Mouse (Mus musculus) right cerebral cortex, adult 18-20 months (tissue): ENCODE measurements at regions not wholly inside any gene's neighbourhood (a gene's known extent, or its start where the extent isn't known, plus 50 kb on each side); places are given as distances from the start of the nearest gene placed in this dataset.

Experiments used
- DNase-seq: peaks from one replicate; pipeline ENCODE4 v3.0.0; 2022; ENCODE audit warnings: mixed read lengths

GRCm38 (mm10) chr1:90518584-90519265 is 84.1 kb upstream of the Cops8 start:
- DNase-seq = no peak

GRCm38 (mm10) chr1:90519284-90520275 is 83.2 kb upstream of the Cops8 start:
- no peak for DNase-seq

- no peak for DNase-seq
These were observed 80.5 kb upstream of the Cops8 start for GRCm38 (mm10) chr1:90522294-90522693.

DNA sequence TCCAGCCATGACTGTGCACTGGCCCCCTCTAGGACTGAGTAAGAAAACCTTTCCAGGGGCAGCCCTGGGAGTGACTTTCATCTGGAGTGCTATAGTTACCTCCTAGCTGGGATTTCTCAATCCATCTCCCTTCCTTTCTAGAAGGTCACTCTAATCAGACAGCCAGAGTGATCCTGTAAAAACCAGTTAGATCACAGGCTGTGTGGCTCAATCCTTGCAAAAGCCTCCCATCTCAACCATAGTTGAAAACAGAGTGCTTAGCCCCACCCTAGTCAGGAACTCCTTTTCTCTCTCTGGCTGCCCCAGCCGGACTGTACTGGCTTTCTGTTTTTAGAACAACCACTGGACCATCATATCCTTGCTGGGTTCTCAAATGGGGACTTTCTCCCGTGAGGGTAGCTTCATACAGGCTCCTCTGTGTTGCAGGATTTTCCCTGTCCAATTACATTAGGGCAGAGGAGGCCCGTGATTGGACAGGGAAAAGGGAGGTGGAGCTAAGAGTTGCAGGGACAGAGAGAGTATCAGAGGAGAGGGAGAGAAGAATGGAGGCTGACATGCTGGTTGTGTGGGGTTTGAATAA is 78.0 kb upstream of the Cops8 start:
- no peak for DNase-seq

DNA sequence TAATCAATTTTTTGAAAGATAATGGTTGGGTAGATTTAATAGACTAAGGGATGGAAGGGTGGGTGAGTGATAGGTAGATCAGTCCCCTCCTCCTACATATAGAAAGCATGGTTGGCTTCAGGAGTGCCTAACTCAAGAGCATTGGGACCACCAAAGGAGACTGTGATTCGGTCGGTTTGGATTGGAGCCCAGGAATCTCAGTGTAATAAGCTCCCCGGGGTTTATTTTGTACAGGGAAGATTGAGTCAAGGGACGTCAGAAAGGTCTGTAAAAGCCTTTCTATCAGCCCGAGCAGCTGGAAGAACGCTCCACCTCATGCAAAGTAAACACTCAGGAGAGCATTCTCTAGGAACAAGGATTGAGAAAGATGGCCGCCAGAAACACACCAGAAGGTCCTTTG is 76.5 kb upstream of the Cops8 start:
- no peak for DNase-seq

- no peak for DNase-seq
These were observed 74.6 kb upstream of the Cops8 start for GRCm38 (mm10) chr1:90527947-90528717.

DNA sequence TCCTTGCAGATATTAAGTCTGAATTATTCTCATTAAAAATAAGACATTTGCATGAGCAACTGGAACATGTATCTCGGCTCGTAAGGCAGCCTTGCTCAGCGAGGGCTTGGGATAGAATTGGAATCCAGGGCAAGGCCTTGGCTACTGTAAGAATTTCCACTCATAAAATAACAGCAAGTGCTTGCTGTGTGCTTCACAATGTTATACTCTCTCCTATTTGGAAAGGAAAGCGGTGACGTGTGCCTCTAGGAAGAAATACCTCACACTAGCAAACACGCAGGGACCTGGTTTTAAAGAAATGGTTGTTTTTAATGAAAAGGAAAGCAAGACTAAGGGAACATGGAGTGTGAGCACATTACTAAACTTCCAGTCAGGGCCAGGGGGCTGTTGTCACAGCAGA is 69.3 kb upstream of the Cops8 start:
- DNase-seq = no peak

- DNase-seq = no peak
These were observed 66.7 kb upstream of the Cops8 start for GRCm38 (mm10) chr1:90536105-90536504.

- DNase-seq = no peak
These were observed 58.7 kb upstream of the Cops8 start for GRCm38 (mm10) chr1:90543801-90544795.

- no peak for DNase-seq
These were observed 57.8 kb upstream of the Cops8 start for GRCm38 (mm10) chr1:90544821-90545536.

DNA sequence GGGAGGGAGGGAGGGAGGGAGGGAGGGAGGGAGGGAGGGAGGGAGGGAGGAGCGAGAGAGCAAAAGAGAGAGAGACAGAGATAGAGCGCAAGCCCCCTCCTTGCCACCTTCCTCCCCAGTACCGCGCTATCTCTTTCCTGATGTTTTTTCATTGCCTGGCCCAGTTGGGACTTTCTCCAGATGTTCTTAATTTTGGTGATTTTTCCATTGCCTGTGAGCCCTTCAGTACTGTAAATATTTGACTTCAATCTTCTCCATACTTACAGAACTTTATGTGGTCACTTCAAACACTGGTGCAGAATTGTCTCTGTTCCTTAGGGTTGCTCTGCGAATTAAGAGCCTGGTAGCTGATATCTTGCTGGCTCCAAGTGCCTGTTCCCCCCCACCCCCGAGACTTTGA is 50.1 kb upstream of the Cops8 start:
- no peak for DNase-seq
